Mouse (Mus musculus) 3T3-L1 (cell line): ENCODE measurements around the gene Arsa.

Experiments
- DNase-seq: peaks from one replicate; pipeline ENCODE4 v3.0.0-alpha.2; 2015; ENCODE audit warnings: low read depth, low spot score

Gene Arsa

GRCm38 (mm10) chr15:89477091-89477491 is at the start of gene Arsa:
Gene Arsa, minus strand, starts transcription at chr15:89477425.
- no peak for DNase-seq

DNA sequence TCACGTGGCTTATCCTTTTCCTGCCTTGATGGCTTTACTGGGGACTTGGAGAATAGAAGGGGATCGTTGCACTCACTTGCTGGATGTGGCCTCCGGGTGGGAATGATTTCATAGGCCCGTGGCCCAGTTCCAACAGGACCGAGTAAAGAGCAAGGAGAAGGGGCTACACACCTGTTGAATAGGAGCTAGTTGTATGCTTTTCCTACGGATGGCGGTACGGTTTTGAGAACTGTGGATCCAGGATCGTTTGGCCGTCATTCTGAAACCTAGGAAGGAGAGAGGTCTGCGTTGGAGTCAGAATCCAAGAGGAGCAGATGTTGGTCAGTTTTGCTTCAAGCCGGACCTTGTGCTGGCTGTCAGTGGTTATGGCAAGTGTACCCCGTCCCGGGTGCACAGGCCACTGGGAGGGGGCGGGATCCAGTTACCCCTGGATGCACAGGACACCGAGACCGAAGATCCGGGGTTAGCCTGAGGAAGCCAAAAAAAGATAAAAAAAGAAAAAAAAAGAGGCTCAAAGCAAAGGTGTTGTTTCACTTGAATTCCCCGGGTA is 49.6 kb upstream of the Arsa start:
- DNase-seq: no peak

GRCm38 (mm10) chr15:89525896-89526295 is 48.7 kb upstream of the Arsa start:
- no peak for DNase-seq

- no peak for DNase-seq
Observed at GRCm38 (mm10) chr15:89525464-89525863, 48.2 kb upstream of the Arsa start.

- DNase-seq: no peak
Observed at GRCm38 (mm10) chr15:89524611-89525415, 47.6 kb upstream of the Arsa start.

DNA sequence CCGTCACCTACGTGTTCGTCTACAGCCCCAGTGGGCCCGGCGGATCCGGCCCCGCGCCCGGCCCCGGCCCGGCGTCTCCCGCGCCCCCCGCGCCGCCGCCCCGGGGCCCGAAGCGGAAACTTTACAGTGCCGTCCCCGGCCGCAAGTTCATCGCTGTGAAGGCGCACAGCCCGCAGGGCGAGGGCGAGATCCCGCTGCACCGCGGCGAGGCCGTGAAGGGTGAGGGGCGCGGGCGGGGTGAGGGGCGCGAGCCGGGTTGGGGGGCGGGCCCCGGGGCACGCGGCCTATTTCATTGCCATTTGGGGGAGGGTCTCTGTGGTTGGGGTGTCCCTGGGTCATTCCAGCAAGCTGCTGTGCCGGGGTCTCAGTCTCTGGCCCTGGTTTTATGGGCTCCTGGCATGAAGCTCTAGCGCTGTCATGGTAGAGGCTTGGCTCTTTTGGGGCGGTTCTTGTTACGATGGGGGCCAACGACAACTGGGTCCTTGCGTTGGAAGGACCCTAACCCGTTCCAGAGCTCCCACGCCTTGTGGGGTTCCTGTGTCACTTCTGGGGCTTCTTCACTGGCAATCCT is 46.9 kb upstream of the Arsa start:
- no peak for DNase-seq

- DNase-seq: no peak
Observed at GRCm38 (mm10) chr15:89523283-89523832, 46.1 kb upstream of the Arsa start.

DNA sequence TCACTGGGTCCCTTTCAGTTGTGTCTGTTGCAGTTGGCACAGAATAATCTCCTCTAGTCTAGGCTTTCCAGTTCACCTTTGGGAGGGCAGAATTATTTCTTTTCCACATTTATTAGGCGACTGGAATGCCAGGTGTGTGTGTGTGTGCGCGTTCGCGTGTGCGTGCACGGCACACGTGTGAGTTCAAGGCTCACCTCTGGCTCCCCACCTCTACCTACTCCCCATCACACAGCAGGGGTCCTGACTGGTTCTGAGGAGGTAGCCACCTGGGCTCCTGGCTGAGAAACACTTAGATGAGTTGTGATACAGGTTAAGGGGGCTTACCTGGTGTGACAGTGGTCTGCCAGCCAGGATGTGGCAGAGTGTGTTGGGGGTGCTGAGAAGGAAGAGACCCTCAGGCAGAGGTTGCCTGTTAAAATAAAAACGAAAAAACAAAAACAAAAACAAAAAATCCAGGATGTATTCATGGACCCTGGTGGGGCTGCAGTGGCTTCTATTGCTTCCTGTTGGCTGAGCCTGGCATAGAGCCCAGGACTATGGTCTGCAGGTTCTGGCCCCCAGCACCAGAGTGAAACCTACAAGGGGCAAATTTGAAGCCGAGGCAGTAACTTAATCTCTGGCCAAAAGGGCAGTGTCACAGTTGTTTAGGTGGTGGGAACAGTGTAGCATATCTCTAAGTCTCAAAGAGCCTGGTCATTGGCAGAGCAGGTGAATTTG is 45.5 kb upstream of the Arsa start:
- DNase-seq: no peak

- no peak for DNase-seq
Observed at GRCm38 (mm10) chr15:89521951-89522350, 44.7 kb upstream of the Arsa start.

GRCm38 (mm10) chr15:89512679-89513078 is 35.5 kb upstream of the Arsa start:
- no peak for DNase-seq

- no peak for DNase-seq
Observed at GRCm38 (mm10) chr15:89507751-89508150, 30.5 kb upstream of the Arsa start.

- no peak for DNase-seq
Observed at GRCm38 (mm10) chr15:89504838-89505237, 27.6 kb upstream of the Arsa start.

GRCm38 (mm10) chr15:89501321-89501720 is 24.1 kb upstream of the Arsa start:
- no peak for DNase-seq

DNA sequence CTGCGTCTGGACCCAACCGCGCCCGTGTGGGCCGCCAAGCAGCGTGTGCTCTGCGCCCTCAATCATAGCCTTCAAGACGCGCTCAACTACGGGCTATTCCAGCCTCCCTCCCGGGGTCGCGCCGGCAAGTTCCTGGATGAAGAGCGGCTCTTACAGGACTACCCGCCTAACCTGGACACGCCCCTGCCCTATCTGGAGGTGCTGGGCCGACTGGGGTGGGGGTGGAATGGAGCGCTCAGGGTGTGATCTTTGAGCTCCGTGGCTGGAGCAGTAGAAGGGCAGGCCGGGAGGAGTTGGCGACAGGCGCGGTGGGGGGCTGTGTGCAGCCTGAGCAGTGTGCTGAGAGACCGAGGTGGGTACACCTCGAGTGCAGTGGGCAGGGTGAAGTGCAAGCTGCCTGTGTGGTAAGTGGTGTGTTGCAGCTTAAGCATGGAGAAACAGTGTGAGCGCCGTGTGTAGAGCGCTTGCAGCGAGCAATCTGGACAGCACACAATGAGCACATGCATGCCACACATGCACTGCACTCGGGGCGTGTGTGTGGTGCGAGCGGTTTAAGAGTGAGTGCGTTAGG is 23.1 kb upstream of the Arsa start:
- DNase-seq: no peak

GRCm38 (mm10) chr15:89499784-89500220 is 22.6 kb upstream of the Arsa start:
- DNase-seq: no peak

GRCm38 (mm10) chr15:89498961-89499688 is 21.9 kb upstream of the Arsa start, which contains the start of gene Shank3:
Gene Shank3, plus strand, starts transcription at chr15:89499623.
- no peak for DNase-seq

DNA sequence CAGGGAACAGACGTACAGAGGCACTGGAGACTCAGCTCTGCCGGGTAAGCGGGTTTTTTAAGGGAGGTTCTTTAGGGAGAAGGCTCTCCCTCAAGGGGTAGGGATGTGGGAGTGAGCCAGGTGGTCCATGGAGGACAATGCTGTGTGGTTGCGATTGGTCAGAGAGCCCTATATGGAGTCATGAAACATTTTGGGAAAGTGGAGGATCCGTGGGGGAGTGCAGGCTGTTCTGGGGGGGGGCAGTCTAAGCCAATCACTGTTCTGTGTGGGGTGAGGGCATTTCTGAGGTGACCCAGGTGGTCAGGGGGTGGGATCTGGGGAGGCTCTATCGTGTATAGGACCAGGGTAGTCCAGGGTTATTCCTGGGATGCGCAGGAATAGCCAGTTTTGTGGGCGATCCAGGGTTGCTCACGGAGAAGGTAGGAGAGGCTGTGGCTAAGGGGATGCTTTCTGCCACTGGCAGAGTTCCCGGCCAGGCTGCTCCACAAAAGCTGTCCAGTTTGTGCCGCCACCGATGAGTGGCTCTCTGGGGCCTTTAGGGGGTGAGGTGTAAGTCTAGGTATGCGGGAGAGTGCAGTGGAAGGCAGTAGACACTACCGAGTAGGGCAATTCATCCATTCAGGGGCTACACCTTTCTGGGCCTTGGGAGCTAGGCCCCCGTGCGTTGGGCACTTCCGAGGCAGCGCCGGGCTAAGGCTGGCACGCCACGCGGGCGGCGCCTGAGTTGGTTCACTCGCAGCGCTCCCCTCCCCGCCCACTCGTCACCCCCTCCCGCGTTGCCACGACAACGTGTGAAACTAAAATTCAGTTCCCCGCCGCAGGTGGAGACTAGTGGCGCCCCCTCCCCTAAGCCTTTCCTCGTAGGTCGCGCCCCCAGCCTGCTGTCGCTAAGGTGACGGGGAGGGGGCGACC is 21.1 kb upstream of the Arsa start:
- DNase-seq: no peak

GRCm38 (mm10) chr15:89497391-89498048 is 20.3 kb upstream of the Arsa start:
- no peak for DNase-seq

DNA sequence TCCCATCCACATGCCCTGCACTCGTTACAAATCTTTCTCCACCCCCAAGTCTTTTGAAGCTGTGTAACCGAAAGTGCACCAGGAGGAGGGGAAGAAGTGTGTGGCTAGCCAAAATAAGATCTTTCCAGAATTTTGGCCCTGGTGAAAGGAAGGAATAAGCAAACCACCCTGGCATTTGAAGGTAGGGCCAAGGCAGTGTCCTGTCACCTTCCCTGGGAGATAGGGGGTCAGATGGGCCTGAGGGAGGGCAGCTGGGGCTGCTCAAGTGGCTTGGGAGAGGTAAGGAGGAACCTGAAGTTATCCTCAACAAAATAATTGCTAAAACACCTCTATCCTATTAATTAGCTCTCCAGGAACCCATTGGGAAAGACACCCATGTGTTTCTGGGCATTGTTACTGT is 19.6 kb upstream of the Arsa start:
- DNase-seq: no peak
